Mouse (Mus musculus): Measurements from ENCODE around the gene Pbld2. TPM values are rescaled to one million over a fixed set of nuclear protein-coding genes. Genes with fewer than 3 reads are reported as not detected.
"Not testable (repeated sequence)": the region's sequence is repeated elsewhere in the genome, so short reads cannot be mapped to it uniquely, and the experiment has no call there.

Pbld2 gene
- total RNA-seq, 2 experiments from 2014 or later = not detected

GRCm38 (mm10) chr10:63024580-63024910, 430 bp downstream of the Pbld2 start:
- peak; percentile 21; the same call in 1 of the 2 replicates for ATAC-seq (replicated peaks; ENCODE audit: poor library complexity, severe bottlenecking)

DNA sequence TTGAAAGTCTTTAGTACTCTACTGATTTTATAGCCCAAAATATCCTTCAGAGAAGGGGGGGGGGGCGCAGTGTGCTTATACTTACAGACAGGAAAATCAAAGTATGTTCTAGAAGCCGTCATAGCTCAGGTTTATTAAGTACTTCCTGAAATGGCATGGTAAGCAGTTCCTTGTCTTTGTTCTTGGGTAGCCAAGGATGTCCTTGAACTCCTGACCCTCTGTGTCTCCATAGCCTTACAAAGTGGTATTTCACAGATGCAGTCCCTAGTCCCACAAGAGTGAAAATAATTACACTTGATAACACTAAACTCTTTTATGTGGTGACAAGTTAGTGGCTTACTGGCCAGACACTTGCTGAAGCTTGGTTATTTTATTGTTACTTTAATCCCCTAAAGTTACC, 901 bp downstream of the Pbld2 start:
- no peak for ATAC-seq (replicated peaks; ENCODE audit: poor library complexity, severe bottlenecking)

- no peak for ATAC-seq (replicated peaks; ENCODE audit: poor library complexity, severe bottlenecking)
Measured at GRCm38 (mm10) chr10:63025491-63026011, 1.4 kb downstream of the Pbld2 start.

GRCm38 (mm10) chr10:63026156-63026794, 2.2 kb downstream of the Pbld2 start:
- no peak for ATAC-seq (replicated peaks; ENCODE audit: poor library complexity, severe bottlenecking)

DNA sequence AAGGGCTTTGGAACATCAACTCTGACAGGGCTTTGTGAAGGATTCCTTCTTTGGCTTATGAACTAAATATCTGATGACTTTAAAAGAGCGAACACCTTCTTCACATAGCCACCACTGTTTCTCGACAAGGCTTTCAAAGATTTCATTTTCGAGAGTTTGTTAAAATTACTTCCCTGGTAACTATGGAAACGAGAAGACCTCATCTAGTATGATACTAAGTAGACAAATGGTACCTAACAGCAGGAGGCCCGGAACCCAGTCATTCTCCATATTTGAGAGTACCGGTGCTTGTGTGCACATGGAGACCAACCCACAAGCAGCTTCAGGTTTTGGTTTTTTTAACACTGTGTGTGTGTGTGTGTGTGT, 2.7 kb downstream of the Pbld2 start:
- no peak for ATAC-seq (replicated peaks; ENCODE audit: poor library complexity, severe bottlenecking)

- no peak for ATAC-seq (replicated peaks; ENCODE audit: poor library complexity, severe bottlenecking)
Measured at GRCm38 (mm10) chr10:63027376-63028161, 3.5 kb downstream of the Pbld2 start.

GRCm38 (mm10) chr10:63028396-63028795, 4.3 kb downstream of the Pbld2 start:
- no peak for ATAC-seq (replicated peaks; ENCODE audit: poor library complexity, severe bottlenecking)

DNA sequence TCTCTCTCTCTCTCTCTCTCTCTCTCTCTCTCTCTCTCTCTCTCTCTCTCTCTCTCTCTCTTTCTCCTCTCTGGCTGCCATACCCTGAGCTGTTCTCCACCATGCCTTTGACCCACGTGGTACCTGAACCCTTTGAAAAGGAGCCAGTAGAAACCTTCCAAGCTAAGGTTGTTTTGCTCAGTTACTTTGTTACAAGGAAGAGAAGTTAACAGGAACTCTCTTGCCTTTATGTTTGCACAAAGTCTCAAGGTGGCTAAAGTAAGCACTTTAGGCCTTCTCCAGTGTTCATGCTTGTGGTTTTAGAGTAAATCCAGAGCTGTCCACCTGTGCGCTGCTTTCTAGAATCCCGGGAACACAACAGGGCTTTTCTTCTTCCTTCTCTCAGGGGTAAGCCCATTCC, 8.2 kb downstream of the Pbld2 start:
- ATAC-seq (replicated peaks; ENCODE audit: poor library complexity, severe bottlenecking) = no peak

GRCm38 (mm10) chr10:63032956-63033355, 8.8 kb downstream of the Pbld2 start:
- ATAC-seq (replicated peaks; ENCODE audit: poor library complexity, severe bottlenecking) = no peak

- no peak for ATAC-seq (replicated peaks; ENCODE audit: poor library complexity, severe bottlenecking)
Measured at GRCm38 (mm10) chr10:63038571-63039320, 14.6 kb downstream of the Pbld2 start.

DNA sequence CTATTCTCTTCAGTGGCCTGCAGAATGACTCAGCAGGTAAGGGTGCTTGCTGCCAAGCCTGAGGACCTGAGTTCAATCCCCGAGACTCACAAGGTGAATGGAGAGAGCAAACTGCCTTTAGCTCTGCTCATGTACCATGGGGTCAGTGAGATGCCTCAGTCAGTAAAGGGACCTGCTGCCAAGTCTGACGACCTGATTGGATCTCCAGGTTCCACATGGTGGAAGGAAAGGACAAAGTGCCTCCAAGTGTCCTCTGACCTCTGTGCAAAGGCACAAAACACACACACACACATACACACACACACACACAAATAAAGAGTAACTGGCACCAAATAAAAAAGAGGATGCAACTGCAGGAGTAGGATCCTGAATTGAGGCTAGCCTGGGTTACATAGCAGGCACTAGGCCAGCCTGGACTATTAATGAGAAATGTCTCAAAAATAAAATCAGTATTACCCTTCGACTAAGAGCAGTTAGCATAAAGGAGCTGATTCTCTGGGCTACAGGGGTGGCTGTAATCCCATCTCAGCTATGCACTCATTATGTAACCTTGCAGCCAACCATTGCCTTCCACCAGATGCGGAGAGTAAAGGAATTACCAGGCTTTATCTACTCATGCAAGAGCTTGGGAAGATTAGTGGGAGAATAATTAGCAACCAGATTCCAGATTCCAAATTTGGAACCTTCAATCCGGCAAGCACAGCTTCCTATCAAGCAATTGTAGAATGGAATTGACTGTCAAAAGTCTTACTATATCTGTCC, 15.9 kb downstream of the Pbld2 start:
- no peak for ATAC-seq (replicated peaks; ENCODE audit: poor library complexity, severe bottlenecking)

- ATAC-seq (replicated peaks; ENCODE audit: poor library complexity, severe bottlenecking) = no peak
Measured at GRCm38 (mm10) chr10:63043154-63043553, 19.0 kb downstream of the Pbld2 start.

GRCm38 (mm10) chr10:63047751-63048150, 23.6 kb downstream of the Pbld2 start:
- ATAC-seq (replicated peaks; ENCODE audit: poor library complexity, severe bottlenecking) = 0 out of 2 replicates have a peak, but pooled peaks have one; percentile 22

- no peak for ATAC-seq (replicated peaks; ENCODE audit: poor library complexity, severe bottlenecking)
Measured at GRCm38 (mm10) chr10:63049106-63049505, 25.0 kb downstream of the Pbld2 start.

- ATAC-seq (replicated peaks; ENCODE audit: poor library complexity, severe bottlenecking) = no peak
Measured at GRCm38 (mm10) chr10:63051267-63051666, 27.2 kb downstream of the Pbld2 start.

GRCm38 (mm10) chr10:63052011-63052410, 27.9 kb downstream of the Pbld2 start:
- no peak for ATAC-seq (replicated peaks; ENCODE audit: poor library complexity, severe bottlenecking)

- no peak for ATAC-seq (replicated peaks; ENCODE audit: poor library complexity, severe bottlenecking)
Measured at GRCm38 (mm10) chr10:63053007-63053406, 28.9 kb downstream of the Pbld2 start.

- ATAC-seq (replicated peaks; ENCODE audit: poor library complexity, severe bottlenecking) = not testable (repeated sequence)
Measured at GRCm38 (mm10) chr10:63054071-63054470, 30.0 kb downstream of the Pbld2 start.

DNA sequence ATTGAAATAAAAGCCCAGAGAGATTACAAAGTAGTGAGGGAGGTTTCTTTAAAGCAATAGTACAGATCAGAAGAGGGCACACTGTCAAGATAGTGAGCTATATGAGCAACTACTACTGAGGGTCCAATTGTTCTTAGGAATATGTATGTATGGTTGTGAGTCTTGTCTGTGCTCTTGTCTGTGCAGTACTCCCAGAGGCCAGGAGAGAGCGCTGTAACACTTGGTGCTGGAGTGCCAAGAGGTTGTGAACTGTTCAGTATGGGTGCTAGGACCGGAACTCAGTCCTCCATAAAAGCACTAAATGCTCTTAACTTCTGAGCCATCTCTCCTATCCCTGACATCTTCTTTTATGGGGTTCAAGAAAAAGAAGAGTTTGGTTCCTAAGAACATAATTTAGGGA, 30.5 kb downstream of the Pbld2 start:
- no peak for ATAC-seq (replicated peaks; ENCODE audit: poor library complexity, severe bottlenecking)

- ATAC-seq (replicated peaks; ENCODE audit: poor library complexity, severe bottlenecking) = no peak
Measured at GRCm38 (mm10) chr10:63056966-63057750, 33.0 kb downstream of the Pbld2 start.
